Mouse (Mus musculus): ENCODE measurements around the gene BC005624. TPM values are rescaled to one million over a fixed set of nuclear protein-coding genes. Genes with fewer than 3 reads are reported as not detected.

BC005624 gene
- total and polyA plus RNA-seq, 2 experiments from 2014 or later: 34.8 to 93.1 TPM

- Histone ChIP-seq H3K4me2 (ENCODE audit: low read depth, low read length, poor library complexity, severe bottlenecking) (no peak overlapping the region), H3K27ac (ENCODE audit: low read depth, low read length) (no peak overlapping the region), H3K9me3 (ENCODE audit: low read length) (no peaks in the 10 kb centered on the region), H3K27me3 (ENCODE audit: insufficient read depth, low read length) (no peaks in the 10 kb centered on the region), H3K36me3 (ENCODE audit: insufficient read depth, low read length) (peaks cover 69% of the 10 kb centered on the region), H3K4me1 (ENCODE audit: insufficient read depth, low read length) (no peaks in the 10 kb centered on the region), H3K4me3 (ENCODE audit: low read depth, low read length) (no peak overlapping the region), H3K9ac (replicated peaks; ENCODE audit: low read length, poor library complexity, severe bottlenecking) (no peak overlapping the region)
- DNase-seq (ENCODE audit: low spot score) (no peak), ATAC-seq (ENCODE audit: low FRiP score) (no peak)
- WGBS: 92% methylated on average over 8 of the region's 8 CpGs
- no peak for TF ChIP-seq CTCF (IDR thresholded peaks at IDR 0.05)
Observed at GRCm38 (mm10) chr2:31019011-31019410, 37.0 kb upstream of the BC005624 start.

DNA sequence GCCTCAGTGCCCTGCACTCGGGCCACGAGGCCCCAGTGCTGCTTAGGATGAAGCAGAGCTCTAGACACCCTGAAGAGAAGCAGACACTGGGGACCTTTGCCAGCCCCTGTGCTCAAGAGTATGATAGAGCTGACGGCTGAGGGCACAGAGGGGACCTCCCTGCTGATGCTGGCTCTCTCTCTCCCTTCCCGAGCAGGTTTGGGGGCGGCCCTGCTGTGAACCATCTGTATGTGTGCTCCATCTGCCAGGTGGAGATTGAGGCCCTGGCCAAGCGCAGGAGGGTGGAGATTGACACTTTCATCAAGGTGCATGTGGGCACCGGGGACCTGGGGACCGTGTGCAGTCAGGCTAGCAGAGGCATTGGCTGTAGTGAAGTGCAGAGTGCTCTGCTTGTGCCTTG lies 36.5 kb upstream of the BC005624 start:
- Histone ChIP-seq H3K4me1 (ENCODE audit: insufficient read depth, low read length) (no peaks in the 10 kb centered on the region), H3K4me2 (ENCODE audit: low read depth, low read length, poor library complexity, severe bottlenecking) (no peak overlapping the region), H3K9ac (replicated peaks; ENCODE audit: low read length, poor library complexity, severe bottlenecking) (no peak overlapping the region; the same call in 1 of the 2 replicates), H3K36me3 (ENCODE audit: insufficient read depth, low read length) (peaks cover 69% of the 10 kb centered on the region), H3K4me3 (ENCODE audit: low read depth, low read length) (no peak overlapping the region), H3K27ac (ENCODE audit: low read depth, low read length) (no peak overlapping the region), H3K9me3 (ENCODE audit: low read length) (no peaks in the 10 kb centered on the region), H3K27me3 (ENCODE audit: insufficient read depth, low read length) (no peaks in the 10 kb centered on the region)
- 91% methylated on average over 8 of the region's 8 CpGs for whole genome bisulfite sequencing
- no peak for DNase-seq (ENCODE audit: low spot score)
- no peak for ATAC-seq (ENCODE audit: low FRiP score)
- TF ChIP-seq CTCF (IDR thresholded peaks at IDR 0.05): no peak

- H3K36me3 ChIP-seq (ENCODE audit: insufficient read depth, low read length): peaks cover 64% of the 10 kb centered on the region
- no peak for TF ChIP-seq CTCF (IDR thresholded peaks at IDR 0.05)
- H3K27ac ChIP-seq (ENCODE audit: low read depth, low read length): no peak overlapping the region
- no peak for DNase-seq (ENCODE audit: low spot score)
- H3K4me3 ChIP-seq (ENCODE audit: low read depth, low read length): no peak overlapping the region
- H3K9me3 ChIP-seq (ENCODE audit: low read length): no peaks in the 10 kb centered on the region
- H3K27me3 ChIP-seq (ENCODE audit: insufficient read depth, low read length): no peaks in the 10 kb centered on the region
- H3K4me1 ChIP-seq (ENCODE audit: insufficient read depth, low read length): no peaks in the 10 kb centered on the region
- no peak overlapping the region for H3K4me2 ChIP-seq (ENCODE audit: low read depth, low read length, poor library complexity, severe bottlenecking)
- ATAC-seq (ENCODE audit: low FRiP score): no peak
- WGBS: 95% methylated on average over 18 of the region's 18 CpGs
- no peak overlapping the region for H3K9ac ChIP-seq (replicated peaks; ENCODE audit: low read length, poor library complexity, severe bottlenecking)
Observed at GRCm38 (mm10) chr2:31017625-31018317, 35.8 kb upstream of the BC005624 start.

- 75% methylated on average over 14 of the region's 14 CpGs for WGBS
- Histone ChIP-seq H3K27ac (ENCODE audit: low read depth, low read length) (no peak overlapping the region), H3K9me3 (ENCODE audit: low read length) (no peaks in the 10 kb centered on the region), H3K4me1 (ENCODE audit: insufficient read depth, low read length) (no peaks in the 10 kb centered on the region), H3K36me3 (ENCODE audit: insufficient read depth, low read length) (peaks cover 62% of the 10 kb centered on the region), H3K4me3 (ENCODE audit: low read depth, low read length) (no peak overlapping the region), H3K27me3 (ENCODE audit: insufficient read depth, low read length) (no peaks in the 10 kb centered on the region), H3K4me2 (ENCODE audit: low read depth, low read length, poor library complexity, severe bottlenecking) (no peak overlapping the region), H3K9ac (replicated peaks; ENCODE audit: low read length, poor library complexity, severe bottlenecking) (no peak overlapping the region)
- ATAC-seq (ENCODE audit: low FRiP score): no peak
- no peak for TF ChIP-seq CTCF (IDR thresholded peaks at IDR 0.05)
- DNase-seq (ENCODE audit: low spot score): no peak
Observed at GRCm38 (mm10) chr2:31013371-31014120, 31.5 kb upstream of the BC005624 start.

DNA sequence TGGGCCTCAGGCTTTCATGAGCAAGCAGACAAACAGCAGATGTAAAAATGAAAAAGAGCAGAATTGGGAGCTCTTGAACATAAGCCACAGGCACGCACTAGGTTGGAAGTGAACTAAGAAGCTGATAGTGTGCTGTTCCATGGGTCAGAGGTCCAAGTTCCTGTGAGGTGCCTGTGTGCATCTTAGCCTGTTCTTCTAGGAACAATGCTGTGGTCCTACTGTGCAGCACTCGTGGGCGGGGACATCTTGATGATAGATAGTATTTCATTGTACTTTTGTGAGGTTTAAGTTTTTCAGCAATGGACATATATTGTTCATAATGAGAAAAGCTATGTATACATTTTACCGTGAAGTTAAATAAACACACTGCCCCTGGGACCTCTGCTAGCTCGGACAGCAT lies 25.2 kb upstream of the BC005624 start:
- Histone ChIP-seq H3K27me3 (ENCODE audit: insufficient read depth, low read length) (no peaks in the 10 kb centered on the region), H3K4me1 (ENCODE audit: insufficient read depth, low read length) (no peaks in the 10 kb centered on the region), H3K36me3 (ENCODE audit: insufficient read depth, low read length) (peaks cover 72% of the 10 kb centered on the region), H3K4me2 (ENCODE audit: low read depth, low read length, poor library complexity, severe bottlenecking) (no peak overlapping the region), H3K27ac (ENCODE audit: low read depth, low read length) (no peak overlapping the region), H3K9me3 (ENCODE audit: low read length) (no peaks in the 10 kb centered on the region), H3K9ac (replicated peaks; ENCODE audit: low read length, poor library complexity, severe bottlenecking) (no peak overlapping the region), H3K4me3 (ENCODE audit: low read depth, low read length) (no peak overlapping the region)
- WGBS: 91% methylated on average over 5 of the region's 5 CpGs
- no peak for ATAC-seq (ENCODE audit: low FRiP score)
- DNase-seq (ENCODE audit: low spot score): no peak
- no peak for TF ChIP-seq CTCF (IDR thresholded peaks at IDR 0.05)

- Histone ChIP-seq H3K4me1 (ENCODE audit: insufficient read depth, low read length) (no peaks in the 10 kb centered on the region), H3K9ac (replicated peaks; ENCODE audit: low read length, poor library complexity, severe bottlenecking) (no peak overlapping the region), H3K27me3 (ENCODE audit: insufficient read depth, low read length) (no peaks in the 10 kb centered on the region), H3K36me3 (ENCODE audit: insufficient read depth, low read length) (peaks cover 73% of the 10 kb centered on the region), H3K9me3 (ENCODE audit: low read length) (no peaks in the 10 kb centered on the region), H3K4me3 (ENCODE audit: low read depth, low read length) (no peak overlapping the region), H3K4me2 (ENCODE audit: low read depth, low read length, poor library complexity, severe bottlenecking) (no peak overlapping the region), H3K27ac (ENCODE audit: low read depth, low read length) (no peak overlapping the region)
- TF ChIP-seq CTCF (IDR thresholded peaks at IDR 0.05): no peak
- no peak for DNase-seq (ENCODE audit: low spot score)
- WGBS: 91% methylated on average over 5 of the region's 5 CpGs
- no peak for ATAC-seq (ENCODE audit: low FRiP score)
Observed at GRCm38 (mm10) chr2:31006434-31006833, 24.4 kb upstream of the BC005624 start.
